Mouse (Mus musculus): ENCODE measurements around the gene Sapcd2. TPM values are rescaled to one million over a fixed set of nuclear protein-coding genes. Genes with fewer than 3 reads are reported as not detected.
A peak's percentile ranks its signal among the peaks of the same experiment; 100 is the strongest.
"Not testable (repeated sequence)": the region's sequence is repeated elsewhere in the genome, so short reads cannot be mapped to it uniquely, and the experiment has no call there.

Gene Sapcd2
- polyA plus RNA-seq, 1 experiment from 2014 or later, result 0.13 TPM

DNA sequence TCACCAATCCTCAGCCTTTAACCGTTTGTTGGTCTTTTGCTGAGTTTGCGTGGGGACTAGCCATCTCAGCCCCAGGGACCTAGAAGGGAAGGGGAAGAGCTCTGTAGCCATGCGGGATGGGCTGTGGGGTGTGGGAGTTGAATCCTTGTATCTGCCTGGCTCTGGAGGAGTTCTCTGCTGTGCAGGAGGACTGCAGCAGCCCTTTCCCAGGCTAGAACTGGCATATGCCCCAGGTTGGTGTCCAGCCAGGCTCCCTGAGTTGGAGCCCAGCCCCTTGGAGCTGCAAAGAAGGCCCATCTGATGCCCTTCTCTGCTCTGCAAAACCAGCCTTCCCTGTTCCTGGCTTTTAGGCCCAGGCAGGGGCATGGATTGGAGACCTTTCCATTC, 24.5 kb downstream of the Sapcd2 start:
- H3K27ac ChIP-seq, result no peak overlapping the region
- no peaks in the 10 kb centered on the region for H3K36me3 ChIP-seq (ENCODE audit: inconsistent target)
- no peaks in the 10 kb centered on the region for H3K79me2 ChIP-seq (ENCODE audit: inconsistent target)
- WGBS (ENCODE audit: missing documents), result 55% methylated on average over 3 of the region's 3 CpGs
- H3K4me3 ChIP-seq (ENCODE audit: inconsistent target), result no peak overlapping the region

DNA sequence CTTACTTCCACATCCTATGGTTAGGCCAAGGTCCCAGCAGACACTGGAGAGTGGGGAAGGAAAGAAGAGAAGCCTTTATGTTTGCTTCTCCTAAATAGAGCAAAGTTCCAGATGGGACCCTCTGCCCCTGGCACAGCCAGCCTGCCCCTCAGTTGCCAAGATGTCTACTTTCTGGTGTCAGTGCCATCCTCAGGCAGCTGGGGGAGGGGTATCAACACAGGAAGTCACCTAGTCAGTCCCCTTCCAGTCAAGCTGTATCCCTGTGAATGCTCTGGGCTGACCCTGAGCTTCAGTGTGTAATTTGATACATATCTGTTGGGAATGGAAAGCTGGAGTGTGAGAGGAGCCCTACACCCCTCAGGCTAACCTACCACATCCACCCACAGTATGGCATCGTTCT, 24.9 kb downstream of the Sapcd2 start:
- no peak overlapping the region for H3K27ac ChIP-seq
- no peaks in the 10 kb centered on the region for H3K36me3 ChIP-seq (ENCODE audit: inconsistent target)
- no peak overlapping the region for H3K4me3 ChIP-seq (ENCODE audit: inconsistent target)
- 83% methylated on average over 1 of the region's 1 CpGs for WGBS (ENCODE audit: missing documents)
- H3K79me2 ChIP-seq (ENCODE audit: inconsistent target), result no peaks in the 10 kb centered on the region

DNA sequence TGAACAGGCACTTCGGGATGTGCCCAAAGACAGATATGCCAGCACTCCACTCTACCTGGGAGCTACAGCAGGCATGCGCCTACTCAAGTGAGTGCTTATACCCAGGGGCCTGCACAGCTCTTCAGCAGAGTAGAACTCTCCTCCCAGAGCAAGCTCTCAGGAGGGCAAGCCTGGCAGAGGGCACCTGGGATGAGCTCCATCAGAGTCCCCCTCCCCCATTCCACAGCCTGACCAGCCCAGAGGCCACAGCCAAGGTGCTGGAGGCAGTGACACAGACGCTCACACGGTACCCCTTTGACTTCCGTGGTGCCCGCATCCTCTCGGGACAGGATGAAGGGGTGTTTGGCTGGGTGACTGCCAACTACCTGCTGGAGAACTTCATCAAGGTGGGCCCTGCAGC, 25.9 kb downstream of the Sapcd2 start:
- Histone ChIP-seq H3K79me2 (ENCODE audit: inconsistent target) (no peaks in the 10 kb centered on the region), H3K27ac (no peak overlapping the region), H3K4me3 (ENCODE audit: inconsistent target) (no peak overlapping the region), H3K36me3 (ENCODE audit: inconsistent target) (no peaks in the 10 kb centered on the region)
- WGBS (ENCODE audit: missing documents), result 96% methylated on average over 7 of the region's 7 CpGs

DNA sequence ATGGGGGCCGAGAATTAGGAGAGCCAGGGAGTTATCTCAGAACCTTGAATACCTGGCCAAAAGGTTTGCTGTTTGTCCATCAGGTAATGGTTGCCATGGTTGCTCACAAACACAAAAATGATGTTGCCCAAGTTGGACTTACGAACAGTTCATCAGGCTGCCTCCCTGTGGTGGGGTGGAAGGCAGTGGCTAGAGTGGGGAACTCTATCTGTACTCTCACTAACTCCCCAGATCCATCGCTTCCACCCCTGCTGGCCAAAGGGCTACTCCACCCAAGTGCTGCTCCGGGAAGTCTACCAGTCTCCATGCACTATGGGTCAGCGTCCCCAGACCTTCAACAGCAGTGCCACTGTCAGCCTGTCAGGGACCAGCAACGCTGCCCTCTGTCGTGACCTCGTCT, 26.9 kb downstream of the Sapcd2 start, which contains the start of gene Npdc1:
Gene Npdc1 (plus strand): TSS at position 301 of the 400 bp plus-strand sequence.
- Histone ChIP-seq H3K4me3 (ENCODE audit: inconsistent target) (no peak within 1 kb of the TSS), H3K36me3 (ENCODE audit: inconsistent target) (no peaks in the 10 kb centered on the region), H3K79me2 (ENCODE audit: inconsistent target) (no peaks in the 10 kb centered on the region), H3K27ac (no peak within 1 kb of the TSS)
- 83% methylated on average over 8 of the region's 8 CpGs for WGBS (ENCODE audit: missing documents)

DNA sequence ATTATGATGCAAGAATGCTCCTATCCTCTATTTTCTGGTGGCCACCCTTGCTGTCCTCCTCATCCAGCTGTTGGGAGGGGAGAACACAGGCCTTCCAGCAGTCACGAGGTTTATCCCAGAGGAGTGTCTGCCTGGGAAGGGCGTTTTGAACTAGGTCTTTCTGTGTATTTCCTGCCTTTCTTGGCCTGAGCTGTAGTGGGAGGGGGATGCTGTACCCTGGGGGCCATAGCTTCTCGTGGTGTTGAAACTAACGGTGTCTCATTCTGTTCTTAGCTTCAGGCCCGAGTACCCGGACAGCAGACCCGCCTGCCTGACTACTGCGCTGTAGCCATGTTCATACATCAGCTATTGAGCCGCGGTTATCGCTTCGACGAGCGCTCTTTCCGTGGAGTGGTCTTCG, 28.2 kb downstream of the Sapcd2 start:
- no peak overlapping the region for H3K4me3 ChIP-seq (ENCODE audit: inconsistent target)
- H3K36me3 ChIP-seq (ENCODE audit: inconsistent target), result no peaks in the 10 kb centered on the region
- WGBS (ENCODE audit: missing documents), result 23% methylated on average over 16 of the region's 16 CpGs
- H3K79me2 ChIP-seq (ENCODE audit: inconsistent target), result no peaks in the 10 kb centered on the region
- H3K27ac ChIP-seq, result no peak overlapping the region

DNA sequence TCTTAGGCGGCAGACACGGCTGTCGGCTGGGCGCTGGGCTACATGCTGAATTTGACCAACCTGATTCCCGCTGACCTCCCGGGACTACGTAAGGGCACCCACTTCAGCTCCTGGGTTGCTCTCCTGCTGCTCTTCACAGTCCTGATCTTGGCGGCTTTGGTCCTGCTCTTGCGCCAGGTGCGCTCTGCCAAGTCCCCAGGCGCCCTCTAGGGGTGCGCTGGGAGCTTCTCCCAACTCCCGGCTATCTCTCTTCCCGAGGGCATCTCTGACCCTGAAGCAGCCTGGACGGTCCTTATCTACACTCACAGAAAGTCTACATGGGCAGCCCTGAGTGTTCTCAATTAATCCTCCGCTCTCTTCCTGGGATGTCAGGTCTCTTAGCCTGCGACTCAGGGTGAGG, 28.6 kb downstream of the Sapcd2 start:
- WGBS (ENCODE audit: missing documents), result 4% methylated on average over 17 of the region's 17 CpGs
- no peak overlapping the region for H3K27ac ChIP-seq
- H3K4me3 ChIP-seq (ENCODE audit: inconsistent target), result no peak overlapping the region
- no peaks in the 10 kb centered on the region for H3K36me3 ChIP-seq (ENCODE audit: inconsistent target)
- H3K79me2 ChIP-seq (ENCODE audit: inconsistent target), result no peaks in the 10 kb centered on the region

DNA sequence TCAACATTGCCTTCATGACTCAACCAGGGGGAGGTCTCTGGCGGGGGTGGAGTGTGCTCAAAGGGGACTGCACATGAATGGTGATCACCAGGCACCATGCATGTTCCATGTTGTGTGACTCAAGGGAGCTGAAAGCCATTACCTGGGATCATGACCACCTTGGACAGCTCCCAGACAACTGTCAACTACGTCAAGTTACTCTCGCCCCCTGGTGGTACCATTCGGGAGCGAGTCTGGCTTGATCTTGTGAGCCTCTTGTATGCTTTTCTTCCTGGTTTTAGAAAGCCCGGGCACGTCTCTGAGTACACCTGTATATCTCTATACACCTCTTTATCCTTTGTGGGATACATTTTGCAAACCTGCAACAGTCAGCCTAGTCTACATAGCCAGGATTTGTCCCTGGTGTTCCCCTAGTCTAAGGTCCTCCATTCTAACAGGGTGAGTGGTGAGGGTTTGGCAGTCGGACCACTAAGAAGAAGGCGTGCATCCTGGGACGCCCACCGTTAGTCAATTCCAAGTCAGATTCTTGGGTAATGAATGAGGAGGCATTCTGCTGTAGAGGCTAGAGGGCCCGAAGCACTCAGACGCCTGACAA, 30.4 kb downstream of the Sapcd2 start:
- WGBS (ENCODE audit: missing documents), result 3% methylated on average over 13 of the region's 13 CpGs
- H3K4me3 ChIP-seq (ENCODE audit: inconsistent target), result no peak overlapping the region
- no peaks in the 10 kb centered on the region for H3K36me3 ChIP-seq (ENCODE audit: inconsistent target)
- no peaks in the 10 kb centered on the region for H3K79me2 ChIP-seq (ENCODE audit: inconsistent target)
- no peak overlapping the region for H3K27ac ChIP-seq

DNA sequence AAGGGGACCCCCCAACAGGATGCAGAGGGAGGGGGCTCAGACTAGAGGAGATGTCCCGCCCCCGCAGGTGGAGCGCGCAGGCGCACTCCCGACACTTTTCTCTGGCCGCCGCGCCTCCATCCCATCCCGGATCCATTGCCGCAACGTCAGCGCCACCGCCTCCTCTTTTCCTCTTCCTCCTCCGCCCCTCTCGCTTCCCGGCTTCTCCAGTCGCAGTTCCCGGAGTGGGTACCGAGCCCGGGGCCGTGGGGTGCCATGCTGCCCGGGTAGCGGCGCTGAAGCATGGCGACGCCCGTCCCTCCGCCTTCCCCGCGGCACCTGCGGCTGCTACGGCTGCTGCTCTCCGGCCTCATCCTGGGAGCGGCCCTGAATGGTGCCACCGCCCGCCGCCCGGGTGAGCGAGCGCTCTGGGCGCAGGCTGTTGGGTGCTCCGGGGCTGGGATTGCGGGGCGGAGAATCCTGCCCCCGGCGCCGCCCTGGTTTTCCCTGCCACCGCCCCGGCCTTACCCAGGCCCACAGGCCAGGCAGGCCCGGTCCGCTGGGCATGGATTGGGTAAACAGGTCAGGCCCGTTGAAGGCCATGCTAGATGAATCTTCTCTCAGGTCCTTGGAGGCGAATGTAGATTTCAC, 31.0 kb downstream of the Sapcd2 start:
- WGBS (ENCODE audit: missing documents), result 8% methylated on average over 49 of the region's 54 CpGs
- no peaks in the 10 kb centered on the region for H3K79me2 ChIP-seq (ENCODE audit: inconsistent target)
- no peak overlapping the region for H3K27ac ChIP-seq
- H3K4me3 ChIP-seq (ENCODE audit: inconsistent target), result no peak overlapping the region
- H3K36me3 ChIP-seq (ENCODE audit: inconsistent target), result no peaks in the 10 kb centered on the region

DNA sequence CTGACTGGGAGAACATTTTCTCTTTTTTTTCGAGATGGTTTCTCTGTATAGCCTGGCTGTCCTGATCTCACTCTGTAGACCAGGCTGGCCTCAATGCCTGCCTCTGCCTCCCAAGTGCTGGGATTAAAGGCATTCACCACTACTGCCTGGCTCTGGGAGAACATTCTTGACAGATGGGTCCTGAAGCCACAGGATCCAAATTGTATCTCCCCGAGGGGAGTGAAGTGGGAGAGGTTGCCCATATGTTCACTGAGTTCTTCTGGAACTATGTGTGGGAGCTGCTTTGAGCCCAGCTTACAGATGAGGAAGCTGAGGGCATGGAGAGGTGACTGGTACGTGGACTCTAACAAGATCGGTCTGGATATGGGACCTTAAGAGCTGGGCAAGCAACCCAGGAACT, 31.9 kb downstream of the Sapcd2 start:
- 76% methylated on average over 4 of the region's 4 CpGs for WGBS (ENCODE audit: missing documents)
- H3K27ac ChIP-seq, result no peak overlapping the region
- no peak overlapping the region for H3K4me3 ChIP-seq (ENCODE audit: inconsistent target)
- H3K79me2 ChIP-seq (ENCODE audit: inconsistent target), result no peaks in the 10 kb centered on the region
- H3K36me3 ChIP-seq (ENCODE audit: inconsistent target), result no peaks in the 10 kb centered on the region

DNA sequence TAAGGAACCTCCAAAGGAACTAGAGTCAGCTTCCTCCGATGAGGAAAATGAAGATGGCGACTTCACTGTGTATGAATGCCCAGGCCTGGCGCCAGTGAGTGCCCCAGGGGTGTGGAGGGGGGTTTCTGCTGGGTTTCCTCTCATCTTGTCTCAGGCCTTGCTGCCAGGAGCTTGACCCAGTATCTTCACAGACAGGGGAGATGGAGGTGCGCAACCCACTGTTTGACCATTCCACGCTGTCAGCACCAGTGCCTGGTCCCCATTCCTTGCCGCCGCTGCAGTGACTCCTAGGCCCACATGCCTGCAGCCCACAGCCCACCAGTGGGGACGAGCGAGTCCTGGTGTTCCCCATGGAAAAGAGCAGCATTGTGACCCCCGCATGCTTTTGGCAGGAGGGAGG, 36.8 kb downstream of the Sapcd2 start:
- WGBS (ENCODE audit: missing documents), result 89% methylated on average over 7 of the region's 10 CpGs
- H3K4me3 ChIP-seq (ENCODE audit: inconsistent target), result no peak overlapping the region
- no peak overlapping the region for H3K27ac ChIP-seq
- H3K79me2 ChIP-seq (ENCODE audit: inconsistent target), result no peaks in the 10 kb centered on the region
- no peaks in the 10 kb centered on the region for H3K36me3 ChIP-seq (ENCODE audit: inconsistent target)

DNA sequence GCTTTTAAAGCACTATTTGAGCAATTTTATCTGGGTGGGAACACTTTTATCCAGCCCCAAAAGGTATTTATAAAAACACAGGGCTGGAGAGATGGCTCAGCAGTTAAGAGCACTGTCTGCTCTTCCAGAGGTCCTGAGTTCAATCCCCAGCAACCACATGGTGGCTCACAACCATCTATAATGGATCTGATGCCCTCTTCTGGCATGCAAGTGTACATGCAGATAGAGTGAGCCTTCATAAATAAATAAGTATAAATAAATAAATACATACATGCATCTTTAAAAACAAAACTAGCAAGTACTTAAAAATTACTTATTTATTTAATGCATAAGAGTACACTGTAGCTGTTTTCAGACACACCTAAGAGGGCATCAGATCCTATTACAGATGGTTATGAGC, 41.3 kb downstream of the Sapcd2 start:
- not testable (repeated sequence) for H3K4me3 ChIP-seq (ENCODE audit: inconsistent target); H3K79me2 ChIP-seq (ENCODE audit: inconsistent target); H3K27ac ChIP-seq

DNA sequence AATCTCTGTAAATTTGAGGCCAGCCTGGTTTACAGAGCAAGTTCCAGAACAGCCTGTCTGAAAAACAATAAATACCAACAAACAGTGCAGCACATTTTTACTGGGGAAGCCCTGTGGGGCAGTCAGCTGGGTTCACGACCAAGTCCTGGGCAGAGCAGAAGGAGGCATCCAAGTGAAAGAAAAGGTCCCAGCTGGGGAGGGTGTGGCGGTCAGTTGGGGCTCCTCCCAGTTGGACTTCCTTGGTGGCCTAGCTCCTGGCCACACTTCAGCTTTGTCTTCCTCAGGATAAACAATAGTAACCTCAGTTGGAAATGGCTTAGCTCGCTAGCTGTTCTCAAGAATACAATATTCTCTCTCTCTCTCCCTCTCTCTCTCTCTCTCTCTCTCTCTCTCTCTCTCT, 45.3 kb downstream of the Sapcd2 start:
- H3K4me3 ChIP-seq (ENCODE audit: inconsistent target), result no peak overlapping the region
- no peaks in the 10 kb centered on the region for H3K79me2 ChIP-seq (ENCODE audit: inconsistent target)
- no peaks in the 10 kb centered on the region for H3K36me3 ChIP-seq (ENCODE audit: inconsistent target)
- no peak overlapping the region for H3K27ac ChIP-seq
- 58% methylated on average over 3 of the region's 3 CpGs for WGBS (ENCODE audit: missing documents)

More for the DNA sequence above, 41.3 kb downstream of the Sapcd2 start:
- not testable (repeated sequence) for H3K36me3 ChIP-seq (ENCODE audit: inconsistent target)

DNA sequence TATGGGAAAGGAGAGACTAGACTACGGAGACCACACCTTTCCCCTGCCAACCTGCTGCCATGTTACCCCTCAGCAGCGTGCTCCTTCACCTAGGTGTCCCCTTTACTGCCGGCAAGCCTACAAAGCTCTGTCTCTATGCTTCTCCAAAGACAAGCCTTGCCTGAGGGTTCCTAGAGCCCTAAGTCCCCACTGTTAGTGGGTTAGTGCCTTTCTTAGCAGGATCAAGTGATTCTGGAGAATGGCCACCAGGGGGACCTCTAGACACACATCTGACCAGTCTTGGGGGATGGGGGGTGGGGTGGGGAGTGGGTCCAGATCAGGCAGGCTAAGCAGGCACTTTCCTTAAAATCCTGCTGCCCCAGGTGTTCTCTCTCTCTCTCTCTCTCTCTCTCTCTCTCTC, 49.8 kb downstream of the Sapcd2 start:
- Histone ChIP-seq H3K4me3 (ENCODE audit: inconsistent target) (no peak overlapping the region), H3K27ac (peak overlapping the region; percentile 83; the same call in 1 of the 2 replicates), H3K36me3 (ENCODE audit: inconsistent target) (no peaks in the 10 kb centered on the region), H3K79me2 (ENCODE audit: inconsistent target) (no peaks in the 10 kb centered on the region; the same call in 1 of the 2 replicates)
- WGBS (ENCODE audit: missing documents), result 33% methylated on average over 3 of the region's 3 CpGs

DNA sequence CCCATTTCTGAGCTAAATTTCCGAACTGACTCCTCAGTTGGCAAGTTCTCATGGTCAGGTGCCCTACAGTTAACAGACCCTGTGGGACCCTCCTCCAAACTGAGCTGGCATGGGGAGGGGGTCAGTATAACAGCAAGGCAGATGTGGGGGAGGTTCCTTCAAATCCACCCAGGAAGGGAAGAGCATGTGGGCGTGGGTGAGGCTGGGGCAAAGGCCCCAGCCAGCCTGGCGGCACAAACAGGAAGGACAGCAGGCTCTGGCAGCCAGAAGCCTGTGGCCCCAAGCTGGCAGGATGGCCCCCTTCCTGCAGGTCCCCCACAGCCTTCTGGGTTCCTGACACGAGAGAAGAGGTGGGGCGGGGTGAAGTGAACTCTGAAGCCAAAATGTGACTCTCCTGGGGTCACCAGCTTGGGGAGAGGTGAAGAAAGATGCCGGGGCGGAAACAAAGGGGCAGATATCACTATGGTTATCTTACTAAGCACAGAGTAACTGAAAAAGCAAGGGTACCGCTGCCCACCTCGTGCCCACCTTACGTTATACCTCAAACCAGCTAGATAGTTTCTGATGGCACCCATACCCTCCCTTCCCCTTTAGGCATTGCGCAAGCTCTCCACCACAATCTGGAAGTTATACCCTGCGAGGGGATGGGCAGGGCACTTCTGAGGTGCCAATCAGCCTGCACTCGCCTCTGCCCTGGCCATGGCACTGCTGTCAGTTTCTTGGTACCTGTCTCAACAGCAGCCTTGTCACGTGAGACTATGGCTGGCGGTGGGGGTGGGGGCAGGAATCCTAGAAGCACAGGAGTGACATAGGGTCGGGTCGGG, 50.7 kb downstream of the Sapcd2 start, which contains the start of gene Fut7:
Gene Fut7 (plus strand): TSS at position 681 of the 824 bp plus-strand sequence.
- peak within 1 kb of the TSS; percentile 83 for H3K27ac ChIP-seq
- no peaks in the 10 kb centered on the region; the same call in 1 of the 2 replicates for H3K79me2 ChIP-seq (ENCODE audit: inconsistent target)
- H3K36me3 ChIP-seq (ENCODE audit: inconsistent target), result no peaks in the 10 kb centered on the region
- H3K4me3 ChIP-seq (ENCODE audit: inconsistent target), result no peak within 1 kb of the TSS
- under 1% methylated on average over 17 of the region's 17 CpGs for WGBS (ENCODE audit: missing documents)

DNA sequence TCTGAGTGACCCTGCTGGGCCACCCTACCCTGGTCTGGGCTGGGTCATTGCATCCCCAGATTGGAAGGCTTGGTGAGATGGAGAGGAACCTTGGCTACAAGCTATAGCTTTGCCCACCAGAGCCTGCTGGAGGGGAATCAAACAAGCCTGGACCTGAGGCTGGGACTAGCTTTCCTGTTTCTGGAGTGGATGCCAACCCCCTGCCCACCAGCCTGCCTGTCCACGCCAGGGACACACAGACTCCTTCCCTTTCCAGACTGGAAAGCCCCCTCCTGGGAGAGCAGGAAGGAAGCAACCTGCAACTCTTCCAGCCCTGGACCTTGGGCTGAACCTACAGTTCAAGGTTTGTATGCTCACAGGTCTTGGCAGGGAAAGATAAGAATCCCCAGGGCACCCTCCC, 51.5 kb downstream of the Sapcd2 start:
- H3K36me3 ChIP-seq (ENCODE audit: inconsistent target), result no peaks in the 10 kb centered on the region
- H3K27ac ChIP-seq, result peak overlapping the region; percentile 83
- H3K79me2 ChIP-seq (ENCODE audit: inconsistent target), result no peaks in the 10 kb centered on the region; the same call in 1 of the 2 replicates
- H3K4me3 ChIP-seq (ENCODE audit: inconsistent target), result no peak overlapping the region
- WGBS (ENCODE audit: missing documents), result 44% methylated on average over 1 of the region's 1 CpGs

Data from macrophage (primary cell).